In the genomic region with DNA sequence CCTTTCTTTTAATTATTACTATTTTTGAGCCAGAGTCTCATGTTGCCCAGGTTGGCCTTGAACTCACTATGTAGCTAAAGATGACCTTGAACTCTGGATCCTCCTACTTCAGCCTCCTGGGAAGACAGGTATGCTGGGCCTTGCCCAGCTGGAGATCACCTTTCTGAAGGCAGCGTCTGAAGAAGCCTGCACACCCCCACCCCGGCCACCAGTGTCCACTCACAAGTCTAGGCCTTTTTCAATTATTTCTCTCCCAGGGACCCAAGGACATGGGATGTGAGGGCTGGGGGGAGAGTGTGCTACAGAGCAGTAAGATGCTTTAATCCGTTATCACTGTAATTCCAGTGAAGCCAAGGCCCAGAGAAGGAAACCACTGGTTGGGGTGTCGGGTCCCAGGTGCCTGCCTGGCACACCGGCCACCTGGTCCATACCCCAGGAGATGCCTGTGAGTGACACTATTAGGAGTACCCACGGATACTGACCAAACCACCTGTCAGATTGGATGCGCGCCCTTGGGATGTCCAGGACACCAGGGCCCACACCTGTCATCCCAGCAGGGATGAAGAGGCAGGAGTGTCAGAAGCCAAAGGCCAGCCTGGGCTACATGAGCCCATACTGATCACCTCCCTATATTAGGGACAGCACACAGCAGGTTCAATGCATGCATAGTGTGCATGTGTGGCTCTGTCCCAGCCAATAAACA, we compare ENCODE assay signal across 9 mouse cellular contexts. TPM values are rescaled to one million over a fixed set of nuclear protein-coding genes. Genes with fewer than 3 reads are reported as not detected.
DNase-seq lines count a peak whose midpoint lies in the region; ATAC-seq and TF ChIP-seq lines count a peak whose summit lies in the region.
"Had no signal": no experiment of that assay in that cellular context is flagged by ENCODE, and none has a peak within 500 bp of the region (broad histone marks: within the 10 kb centered on the region; RNA-seq: fewer than 3 reads in every experiment).

No protein-coding gene starts in this region.

- no peaks in the 10 kb centered on the region for H3K27me3 ChIP-seq in kidney, embryonic 14.5 days (ENCODE audit: control insufficient read depth, insufficient read depth, low read length)
- H3K27me3 ChIP-seq in stomach, postnatal 0 days (ENCODE audit: control insufficient read depth, insufficient read depth, low read length): no peaks in the 10 kb centered on the region
- H3K27me3 ChIP-seq in hindbrain, embryonic 11.5 days (ENCODE audit: control insufficient read depth, insufficient read depth, low read length): peaks cover 62% of the 10 kb centered on the region
- H3K27me3 ChIP-seq: Patski had no signal

- WGBS in kidney, embryonic 14.5 days: 78% methylated on average over 8 of the region's 8 CpGs
- WGBS in stomach, postnatal 0 days: 87% methylated on average over 8 of the region's 8 CpGs
- WGBS in hindbrain, embryonic 11.5 days: 72% methylated on average over 8 of the region's 8 CpGs

- no peak for ATAC-seq in kidney, embryonic 14.5 days (ENCODE audit: low FRiP score, low TSS enrichment)
- no peak for ATAC-seq in stomach, postnatal 0 days (ENCODE audit: low FRiP score, low TSS enrichment)
- no peak for ATAC-seq in hindbrain, embryonic 11.5 days (ENCODE audit: low FRiP score)
- ATAC-seq: Patski had no signal

- no peaks in the 10 kb centered on the region for H3K36me3 ChIP-seq in kidney, embryonic 14.5 days (ENCODE audit: control insufficient read depth, insufficient read depth, low read length)
- no peaks in the 10 kb centered on the region for H3K36me3 ChIP-seq in stomach, postnatal 0 days (ENCODE audit: control insufficient read depth, insufficient read depth, low read length)
- no peaks in the 10 kb centered on the region for H3K36me3 ChIP-seq in hindbrain, embryonic 11.5 days (ENCODE audit: control insufficient read depth, insufficient read depth, low read length)
- H3K36me3 ChIP-seq: embryonic facial prominence, embryonic 13.5 days had no signal

- TF ChIP-seq EP300 in stomach, postnatal 0 days (optimal IDR thresholded peaks at IDR 0.05): no peak

- H3K9me3 ChIP-seq in kidney, embryonic 14.5 days (ENCODE audit: control insufficient read depth, low read length): no peaks in the 10 kb centered on the region
- H3K9me3 ChIP-seq in stomach, postnatal 0 days (ENCODE audit: control insufficient read depth, low read length): no peaks in the 10 kb centered on the region
- H3K9me3 ChIP-seq in hindbrain, embryonic 11.5 days (ENCODE audit: control insufficient read depth, low read length): no peaks in the 10 kb centered on the region
- H3K9me3 ChIP-seq: embryonic facial prominence, embryonic 13.5 days had no signal

- no peak overlapping the region for H3K27ac ChIP-seq in kidney, embryonic 14.5 days (ENCODE audit: low read depth, low read length)
- H3K27ac ChIP-seq in stomach, postnatal 0 days (replicated peaks): no peak overlapping the region
- H3K27ac ChIP-seq in hindbrain, embryonic 11.5 days (ENCODE audit: low read depth, low read length): no peak overlapping the region
- H3K27ac ChIP-seq: embryonic facial prominence, embryonic 13.5 days had no signal

- peak; percentile 36 for DNase-seq in kidney, adult 11 months
- peak; percentile 10 for DNase-seq in thymus, postnatal 4 days
- no peak for DNase-seq in thymus, adult 18-20 months
- DNase-seq in induced T-regulatory cell, adult 2 months (ENCODE audit: low read depth): peak; percentile 29
- DNase-seq in stomach, postnatal 0 days (ENCODE audit: low spot score): peak; percentile 12
- no peak for DNase-seq in hindbrain, embryonic 11.5 days (ENCODE audit: low spot score)

- TF ChIP-seq CTCF in stomach, postnatal 0 days (IDR thresholded peaks at IDR 0.05; ENCODE audit: low read depth): no peak

- no peak overlapping the region for H3K4me3 ChIP-seq in kidney, embryonic 14.5 days (ENCODE audit: low read length)
- H3K4me3 ChIP-seq in stomach, postnatal 0 days (ENCODE audit: low read depth, low read length): no peak overlapping the region
- H3K4me3 ChIP-seq in hindbrain, embryonic 11.5 days (ENCODE audit: low read depth, low read length): no peak overlapping the region

- no peak overlapping the region for H3K4me2 ChIP-seq in kidney, embryonic 14.5 days (replicated peaks; ENCODE audit: low read depth, low read length)
- no peak overlapping the region for H3K4me2 ChIP-seq in stomach, postnatal 0 days (replicated peaks; ENCODE audit: low read depth)
- no peak overlapping the region for H3K4me2 ChIP-seq in hindbrain, embryonic 11.5 days (replicated peaks; ENCODE audit: low read depth, low read length)

- H3K4me1 ChIP-seq in kidney, embryonic 14.5 days (ENCODE audit: control insufficient read depth, insufficient read depth, low read length): peaks cover 31% of the 10 kb centered on the region
- peaks cover 8% of the 10 kb centered on the region; the same call in 1 of the 2 replicates for H3K4me1 ChIP-seq in stomach, postnatal 0 days (replicated peaks; ENCODE audit: control insufficient read depth, insufficient read depth)
- H3K4me1 ChIP-seq in hindbrain, embryonic 11.5 days (replicated peaks; ENCODE audit: control insufficient read depth, insufficient read depth, low read length): peaks cover 2% of the 10 kb centered on the region

- no peak overlapping the region for H3K9ac ChIP-seq in kidney, embryonic 14.5 days (ENCODE audit: low read depth, low read length)
- H3K9ac ChIP-seq in stomach, postnatal 0 days (ENCODE audit: low read length): no peak overlapping the region
- H3K9ac ChIP-seq in hindbrain, embryonic 11.5 days (ENCODE audit: low read depth, low read length): no peak overlapping the region

RNA-seq across cellular contexts. Expression of gene Nfic, which starts 27.5 kb away (rescaled TPM):
- polyA plus RNA-seq in kidney, embryonic 14.5 days (2014; fragmentation: Nextera tagmentation; extraction: Ambion mirVana): 47.3 and 59.0 TPM in 2 replicates
- 40.4 and 42.4 TPM in 2 replicates for polyA plus RNA-seq in stomach, postnatal 0 days (2015; fragmentation: Nextera tagmentation; extraction: Ambion mirVana)
- polyA plus RNA-seq in hindbrain, embryonic 11.5 days (2014; fragmentation: Nextera tagmentation; extraction: Ambion mirVana): 10.9 and 11.9 TPM in 2 replicates

RNA-seq across cellular contexts. Expression of gene Smim24, which starts 35.1 kb away (rescaled TPM):
- polyA plus RNA-seq in kidney, embryonic 14.5 days (2014; fragmentation: Nextera tagmentation; extraction: Ambion mirVana): 14.9 and 16.4 TPM in 2 replicates
- 205 and 239 TPM in 2 replicates for polyA plus RNA-seq in stomach, postnatal 0 days (2015; fragmentation: Nextera tagmentation; extraction: Ambion mirVana)
- polyA plus RNA-seq in hindbrain, embryonic 11.5 days (2014; fragmentation: Nextera tagmentation; extraction: Ambion mirVana): 2.7 and 4.1 TPM in 2 replicates

RNA-seq across cellular contexts. Expression of gene Gm48552, which starts 39.1 kb away (rescaled TPM):
- 0.61 and 1.5 TPM in 2 replicates for polyA plus RNA-seq in kidney, embryonic 14.5 days (2014; fragmentation: Nextera tagmentation; extraction: Ambion mirVana)
- 0.29 and 0.36 TPM in 2 replicates for polyA plus RNA-seq in stomach, postnatal 0 days (2015; fragmentation: Nextera tagmentation; extraction: Ambion mirVana)
- polyA plus RNA-seq in hindbrain, embryonic 11.5 days (2014; fragmentation: Nextera tagmentation; extraction: Ambion mirVana): 0.49 and 1.0 TPM in 2 replicates

RNA-seq across cellular contexts. Expression of gene Gm48551, which starts 43.7 kb away (rescaled TPM):
- polyA plus RNA-seq in kidney, embryonic 14.5 days (2014; fragmentation: Nextera tagmentation; extraction: Ambion mirVana): 3.5 and 3.8 TPM in 2 replicates
- polyA plus RNA-seq in stomach, postnatal 0 days (2015; fragmentation: Nextera tagmentation; extraction: Ambion mirVana): 1.1 and 1.4 TPM in 2 replicates
- 2.2 and 3.2 TPM in 2 replicates for polyA plus RNA-seq in hindbrain, embryonic 11.5 days (2014; fragmentation: Nextera tagmentation; extraction: Ambion mirVana)

RNA-seq across cellular contexts. Expression of gene Dohh, which starts 43.7 kb away (rescaled TPM):
- 59.2 and 73.9 TPM in 2 replicates for polyA plus RNA-seq in kidney, embryonic 14.5 days (2014; fragmentation: Nextera tagmentation; extraction: Ambion mirVana)
- polyA plus RNA-seq in stomach, postnatal 0 days (2015; fragmentation: Nextera tagmentation; extraction: Ambion mirVana): 59.4 and 63.0 TPM in 2 replicates
- 44.8 and 52.6 TPM in 2 replicates for polyA plus RNA-seq in hindbrain, embryonic 11.5 days (2014; fragmentation: Nextera tagmentation; extraction: Ambion mirVana)

Comparison
In these comparisons a context has a peak if more than half of its experiments do, and no peak if none do; other contexts are left out.
1. DNase-seq: peak in kidney, adult 11 months (single experiment), thymus, postnatal 4 days (single experiment), induced T-regulatory cell, adult 2 months (single experiment) and stomach, postnatal 0 days (single experiment); none in thymus, adult 18-20 months (0 of 2) and hindbrain, embryonic 11.5 days (single experiment).
2. RNA of gene Smim24, which starts 35.1 kb away (polyA plus RNA-seq): 205 to 239 TPM in stomach, postnatal 0 days; 14.9 to 16.4 TPM in kidney, embryonic 14.5 days and 2.7 to 4.1 TPM in hindbrain, embryonic 11.5 days; every median in the first group is over 10 times any median in the second.